Mouse (Mus musculus): ENCODE measurements at regions not wholly inside any gene's neighbourhood (a gene's known extent, or its start where the extent isn't known, plus 50 kb on each side); places are given as distances from the start of the nearest gene placed in this dataset.
A peak's percentile ranks its signal among the peaks of the same experiment; 100 is the strongest.

DNA sequence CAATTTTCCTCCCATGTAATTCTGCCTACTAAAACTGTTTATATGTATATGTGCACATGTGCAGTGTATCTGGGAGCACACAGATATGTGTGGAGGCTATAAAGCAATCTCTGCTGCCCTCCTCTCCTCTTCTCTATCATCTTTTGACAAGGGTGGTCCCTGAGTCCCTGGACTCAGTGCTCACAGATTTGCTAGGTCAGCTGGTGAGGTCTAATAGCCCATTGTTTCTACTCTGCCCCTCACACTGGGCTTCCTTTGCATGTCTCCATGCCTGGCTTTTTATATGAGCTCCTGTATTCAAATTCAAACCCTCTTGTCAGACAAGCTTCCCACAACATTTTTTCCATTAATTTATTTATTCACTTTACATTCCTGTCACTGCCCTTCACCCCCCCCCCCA is 786.9 kb downstream of the Tmem114 start:
- H3K4me3 ChIP-seq: no peak overlapping the region
- H3K36me3 ChIP-seq: no peaks in the 10 kb centered on the region
- ATAC-seq (ENCODE audit: low FRiP score, low read depth): no peak; the same call in 1 of the 2 replicates
- H3K9ac ChIP-seq (replicated peaks): no peak overlapping the region
- H3K9me3 ChIP-seq: no peaks in the 10 kb centered on the region
- no peak overlapping the region for H3K4me2 ChIP-seq (replicated peaks)
- no peaks in the 10 kb centered on the region for H3K27me3 ChIP-seq
- peaks cover 33% of the 10 kb centered on the region for H3K4me1 ChIP-seq
- 0 out of 2 replicates have a peak overlapping the region, but pooled peaks have one; percentile 36 for H3K27ac ChIP-seq (replicated peaks)

DNA sequence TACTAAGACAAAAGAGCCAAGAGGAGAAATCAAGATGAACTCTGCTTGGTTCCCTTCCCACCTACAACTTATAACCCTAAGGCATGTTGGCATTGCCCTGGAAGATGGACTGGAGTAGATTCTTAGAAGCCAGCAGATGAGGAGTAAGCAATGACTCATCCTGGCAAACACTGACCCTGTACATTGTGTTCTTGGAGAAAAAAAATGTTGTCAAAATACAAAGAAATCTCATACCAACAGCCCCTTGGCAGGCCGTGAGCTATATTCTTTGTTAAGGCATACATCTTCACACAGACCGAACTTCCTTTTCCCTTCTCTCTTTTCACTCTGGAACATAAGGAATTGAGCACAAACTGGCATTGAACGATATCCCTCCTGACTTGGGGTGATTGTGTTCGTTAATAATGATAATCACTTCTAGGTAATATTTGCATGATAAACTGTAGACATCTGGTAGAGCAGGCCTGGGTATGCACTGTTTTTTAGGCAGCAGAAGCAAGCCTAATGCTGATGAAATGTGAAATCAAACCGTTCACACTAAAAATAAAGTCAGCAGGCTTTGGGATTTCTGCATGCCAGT is 787.7 kb downstream of the Tmem114 start:
- peaks cover 40% of the 10 kb centered on the region for H3K4me1 ChIP-seq
- H3K27ac ChIP-seq (replicated peaks): peak overlapping the region; percentile 5
- H3K9me3 ChIP-seq: no peaks in the 10 kb centered on the region
- no peak overlapping the region for H3K4me2 ChIP-seq (replicated peaks)
- no peak overlapping the region for H3K9ac ChIP-seq (replicated peaks)
- H3K36me3 ChIP-seq: no peaks in the 10 kb centered on the region
- 41% methylated on average over 5 of the region's 5 CpGs for WGBS
- no peaks in the 10 kb centered on the region for H3K27me3 ChIP-seq
- H3K4me3 ChIP-seq: no peak overlapping the region
- no peak for ATAC-seq (ENCODE audit: low FRiP score, low read depth)

DNA sequence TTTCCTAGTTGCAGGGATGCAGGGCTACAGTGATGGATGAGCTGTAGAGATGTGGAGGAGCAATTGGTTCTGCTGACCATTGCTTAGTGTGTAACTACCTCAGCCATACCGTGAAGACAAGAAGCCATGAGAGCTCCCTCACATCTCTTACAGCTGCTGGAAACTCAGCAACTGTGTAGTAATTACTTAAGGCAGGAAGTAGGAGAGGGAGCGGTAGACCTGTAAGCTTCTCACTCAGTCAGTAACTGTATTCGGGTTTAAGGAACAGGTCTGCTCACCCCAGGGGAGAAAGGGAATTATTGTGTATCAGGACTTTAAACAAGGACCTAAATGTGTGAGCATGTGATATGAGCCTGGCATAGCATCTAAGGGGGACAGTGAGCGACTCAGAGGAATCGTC is 788.6 kb downstream of the Tmem114 start:
- no peak overlapping the region for H3K9ac ChIP-seq (replicated peaks)
- peaks cover 42% of the 10 kb centered on the region for H3K4me1 ChIP-seq
- no peaks in the 10 kb centered on the region for H3K36me3 ChIP-seq
- no peaks in the 10 kb centered on the region for H3K27me3 ChIP-seq
- 71% methylated on average over 5 of the region's 5 CpGs for WGBS
- H3K9me3 ChIP-seq: no peaks in the 10 kb centered on the region
- H3K27ac ChIP-seq (replicated peaks): no peak overlapping the region
- no peak overlapping the region for H3K4me2 ChIP-seq (replicated peaks)
- H3K4me3 ChIP-seq: no peak overlapping the region
- ATAC-seq (ENCODE audit: low FRiP score, low read depth): no peak

DNA sequence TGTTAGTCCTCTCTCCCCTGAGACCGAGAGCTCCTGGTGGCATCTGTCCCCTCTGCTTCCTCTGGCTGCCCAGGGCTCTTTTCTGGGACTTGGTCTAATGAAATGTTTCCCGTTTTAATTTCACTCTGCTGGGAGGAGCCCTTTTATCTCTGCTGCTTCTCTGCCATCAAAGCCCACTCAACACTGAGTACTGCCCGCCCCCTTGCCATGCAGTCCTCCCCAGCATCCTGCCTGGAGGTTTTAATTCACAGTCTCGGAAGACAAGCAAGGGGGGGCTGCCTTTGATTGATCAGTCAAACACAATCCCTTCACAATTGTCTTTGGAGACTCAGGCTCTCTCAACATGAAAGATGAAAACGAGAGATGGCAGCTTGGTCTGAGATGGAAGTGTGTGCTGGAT is 792.5 kb downstream of the Tmem114 start:
- Histone ChIP-seq H3K4me2 (replicated peaks) (no peak overlapping the region), H3K36me3 (no peaks in the 10 kb centered on the region), H3K9ac (replicated peaks) (no peak overlapping the region), H3K27me3 (no peaks in the 10 kb centered on the region), H3K4me1 (peaks cover 21% of the 10 kb centered on the region), H3K27ac (replicated peaks) (no peak overlapping the region), H3K4me3 (no peak overlapping the region), H3K9me3 (no peaks in the 10 kb centered on the region)
- peak; percentile 49; the same call in 1 of the 2 replicates for ATAC-seq (ENCODE audit: low FRiP score, low read depth)
- WGBS: 8% methylated on average over 5 of the region's 5 CpGs

DNA sequence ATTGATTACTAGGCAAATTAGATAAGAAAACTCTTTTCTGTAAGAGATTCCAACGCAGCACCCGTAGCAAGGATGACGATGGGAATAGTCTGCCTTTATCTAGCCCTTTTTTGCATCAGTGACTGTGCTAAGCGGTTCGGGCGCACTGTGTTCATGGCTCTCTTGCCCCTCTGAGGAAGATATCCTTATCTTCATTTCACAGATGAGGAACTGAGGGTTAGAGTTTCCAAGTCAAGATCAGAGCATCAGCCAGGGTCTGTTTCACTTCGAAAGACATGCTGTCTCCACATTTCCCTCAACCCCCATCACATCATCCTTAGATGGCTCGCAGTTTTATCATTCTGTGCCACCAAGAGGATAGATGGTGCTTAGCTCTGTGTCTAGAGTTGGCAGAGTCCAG is 796.6 kb downstream of the Tmem114 start:
- Histone ChIP-seq H3K9me3 (no peaks in the 10 kb centered on the region), H3K4me1 (peaks cover 9% of the 10 kb centered on the region), H3K4me2 (replicated peaks) (no peak overlapping the region), H3K27ac (replicated peaks) (no peak overlapping the region), H3K36me3 (no peaks in the 10 kb centered on the region), H3K4me3 (no peak overlapping the region), H3K9ac (replicated peaks) (no peak overlapping the region), H3K27me3 (no peaks in the 10 kb centered on the region)
- ATAC-seq (ENCODE audit: low FRiP score, low read depth): no peak
- WGBS: 80% methylated on average over 8 of the region's 8 CpGs

DNA sequence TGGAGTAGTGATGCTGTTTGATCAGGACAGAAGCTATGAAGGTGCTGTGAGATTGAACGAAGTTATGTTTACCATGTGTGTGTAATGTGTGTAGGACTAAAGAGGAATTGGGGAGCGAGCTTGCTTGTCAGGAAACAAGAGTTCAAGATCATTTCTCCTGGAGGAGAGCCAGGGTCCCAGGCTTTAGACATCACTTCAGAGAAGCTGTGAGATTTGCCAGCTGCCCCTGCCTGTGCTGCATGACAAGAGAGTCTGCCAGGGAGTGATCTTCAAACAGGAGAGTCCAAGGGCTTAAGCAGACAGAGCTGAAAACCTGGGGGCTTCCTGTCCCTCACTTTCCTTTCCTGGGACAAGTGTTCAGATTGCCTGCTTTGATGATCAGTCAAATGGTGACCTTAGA is 818.3 kb downstream of the Tmem114 start:
- Histone ChIP-seq H3K9me3 (no peaks in the 10 kb centered on the region), H3K4me1 (0 out of 2 replicates have a peak, but pooled peaks cover 3% of the 10 kb centered on the region), H3K4me3 (no peak overlapping the region), H3K27ac (replicated peaks) (no peak overlapping the region), H3K4me2 (replicated peaks) (no peak overlapping the region), H3K9ac (replicated peaks) (no peak overlapping the region), H3K36me3 (no peaks in the 10 kb centered on the region), H3K27me3 (no peaks in the 10 kb centered on the region)
- WGBS: 79% methylated on average over 2 of the region's 2 CpGs
- no peak for ATAC-seq (ENCODE audit: low FRiP score, low read depth)

DNA sequence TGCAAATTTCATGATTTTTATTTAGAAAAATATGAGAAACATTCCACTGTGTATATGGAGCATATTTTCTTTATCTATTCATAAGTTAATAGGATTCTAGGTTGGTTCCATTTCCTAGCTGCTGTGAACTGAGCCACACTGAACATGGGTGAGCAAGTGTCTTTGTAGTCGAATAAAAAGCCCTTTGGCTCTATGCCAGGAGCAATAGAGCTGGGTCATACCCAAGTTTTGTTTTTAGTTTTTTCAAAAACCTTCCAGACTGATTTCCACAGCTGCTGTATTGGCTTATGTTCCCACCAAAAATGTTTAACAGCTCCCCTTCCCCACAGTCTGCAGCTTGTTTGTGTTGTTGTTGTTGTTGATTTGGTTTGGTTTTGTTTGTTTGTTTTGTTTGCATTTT is 822.5 kb downstream of the Tmem114 start:
- H3K4me2 ChIP-seq (replicated peaks): no peak overlapping the region
- H3K27me3 ChIP-seq: no peaks in the 10 kb centered on the region
- 0 out of 2 replicates have a peak, but pooled peaks cover 3% of the 10 kb centered on the region for H3K4me1 ChIP-seq
- H3K9ac ChIP-seq (replicated peaks): no peak overlapping the region
- H3K27ac ChIP-seq (replicated peaks): no peak overlapping the region
- no peaks in the 10 kb centered on the region for H3K36me3 ChIP-seq
- 56% methylated on average over 1 of the region's 1 CpGs for WGBS
- H3K4me3 ChIP-seq: no peak overlapping the region
- H3K9me3 ChIP-seq: no peaks in the 10 kb centered on the region
- no peak for ATAC-seq (ENCODE audit: low FRiP score, low read depth)

DNA sequence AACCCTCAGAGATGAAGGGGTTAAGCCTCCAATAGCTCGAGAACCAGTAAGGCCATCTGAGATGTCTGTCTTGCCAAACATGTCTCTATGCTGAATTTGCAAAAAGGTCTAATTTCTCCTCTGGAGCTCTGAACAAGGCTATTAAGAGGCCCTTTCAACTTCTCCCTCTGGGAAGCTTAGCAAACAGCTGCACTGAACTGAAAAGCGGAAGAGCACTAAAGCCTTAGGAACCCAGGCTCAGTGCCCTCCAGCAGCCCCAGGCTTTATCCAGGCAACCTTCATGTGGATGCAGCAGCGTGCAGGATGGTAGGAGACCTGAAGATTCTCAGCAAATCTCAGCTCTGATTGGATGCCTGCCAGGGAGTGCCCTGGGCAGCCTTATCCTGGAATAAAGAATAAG is 850.1 kb downstream of the Tmem114 start:
- ATAC-seq (ENCODE audit: low FRiP score, low read depth): no peak
- H3K4me3 ChIP-seq: no peak overlapping the region
- H3K4me2 ChIP-seq (replicated peaks): no peak overlapping the region
- no peaks in the 10 kb centered on the region for H3K27me3 ChIP-seq
- WGBS: 44% methylated on average over 3 of the region's 3 CpGs
- H3K9ac ChIP-seq (replicated peaks): no peak overlapping the region
- no peaks in the 10 kb centered on the region for H3K36me3 ChIP-seq
- no peak overlapping the region for H3K27ac ChIP-seq (replicated peaks)
- H3K9me3 ChIP-seq: no peaks in the 10 kb centered on the region
- peaks cover 4% of the 10 kb centered on the region; the same call in 1 of the 2 replicates for H3K4me1 ChIP-seq

DNA sequence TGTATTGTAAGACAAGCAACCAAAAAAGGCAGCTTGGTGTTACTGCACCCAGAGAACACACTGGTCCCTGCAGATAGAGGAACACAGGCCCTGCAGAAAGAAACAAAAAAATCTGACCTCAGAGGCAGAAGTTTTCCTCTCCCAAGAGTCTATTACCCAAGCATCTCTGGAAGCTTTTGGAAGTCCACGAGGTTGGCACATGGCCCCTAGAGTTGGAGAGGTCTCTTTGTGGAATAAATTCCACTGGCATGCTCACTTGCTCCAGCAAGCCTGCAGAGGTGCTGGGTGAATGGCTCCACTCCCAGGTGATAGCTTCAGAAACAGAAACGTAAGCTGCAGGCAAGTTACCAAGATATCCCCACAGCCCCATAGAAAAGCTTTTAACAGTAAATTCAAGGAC is 864.1 kb downstream of the Tmem114 start:
- Histone ChIP-seq H3K27ac (replicated peaks) (no peak overlapping the region), H3K36me3 (no peaks in the 10 kb centered on the region), H3K4me1 (no peaks in the 10 kb centered on the region), H3K4me3 (no peak overlapping the region), H3K9ac (replicated peaks) (no peak overlapping the region), H3K27me3 (no peaks in the 10 kb centered on the region), H3K9me3 (no peaks in the 10 kb centered on the region), H3K4me2 (replicated peaks) (no peak overlapping the region)
- WGBS: 76% methylated on average over 2 of the region's 2 CpGs
- no peak for ATAC-seq (ENCODE audit: low FRiP score, low read depth)

DNA sequence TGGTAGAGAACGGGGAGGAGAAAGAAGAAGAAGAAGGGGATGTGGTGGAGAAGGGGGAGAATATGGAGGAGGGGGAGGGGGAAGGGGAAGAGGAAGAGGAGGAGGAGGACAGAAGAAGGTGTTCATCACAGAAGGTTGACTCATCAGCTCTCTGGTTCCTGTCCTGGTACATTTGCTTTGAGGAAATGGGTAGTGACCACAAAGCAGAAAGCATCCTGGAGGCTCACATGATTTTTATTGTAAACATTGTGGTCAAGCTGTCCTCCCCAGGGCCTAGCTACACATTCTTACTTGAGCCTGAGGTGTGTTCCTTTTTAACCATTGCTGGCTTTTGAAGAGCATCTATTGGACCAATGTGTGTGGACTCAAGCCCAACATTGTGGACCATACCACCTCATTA is 865.8 kb downstream of the Tmem114 start:
- no peak overlapping the region for H3K4me2 ChIP-seq (replicated peaks)
- no peaks in the 10 kb centered on the region for H3K27me3 ChIP-seq
- H3K36me3 ChIP-seq: no peaks in the 10 kb centered on the region
- H3K9ac ChIP-seq (replicated peaks): no peak overlapping the region
- no peaks in the 10 kb centered on the region for H3K4me1 ChIP-seq
- no peak overlapping the region for H3K4me3 ChIP-seq
- no peak for ATAC-seq (ENCODE audit: low FRiP score, low read depth)
- WGBS: 88% methylated on average over 1 of the region's 1 CpGs
- H3K9me3 ChIP-seq: no peaks in the 10 kb centered on the region
- H3K27ac ChIP-seq (replicated peaks): no peak overlapping the region

DNA sequence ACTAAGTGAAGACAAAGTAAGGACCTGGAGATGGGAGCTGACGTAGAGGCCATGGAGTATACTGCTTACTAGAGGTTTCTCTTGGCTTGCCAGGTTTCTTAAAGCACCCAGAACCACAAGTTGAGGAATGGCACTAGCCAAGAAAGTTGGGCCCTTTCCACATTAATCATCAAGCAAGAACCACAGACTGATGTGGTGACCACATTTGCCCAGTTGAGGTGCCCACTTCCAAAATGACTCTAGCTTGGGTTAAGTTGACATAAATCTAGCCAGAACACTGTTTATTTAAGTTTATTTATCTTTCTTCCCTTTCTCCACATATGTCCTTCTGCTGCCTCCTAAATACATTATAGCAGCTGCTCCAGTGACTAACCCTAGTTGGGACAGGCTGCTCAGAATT is 866.3 kb downstream of the Tmem114 start:
- Histone ChIP-seq H3K4me3 (no peak overlapping the region), H3K9me3 (no peaks in the 10 kb centered on the region), H3K9ac (replicated peaks) (no peak overlapping the region), H3K4me2 (replicated peaks) (no peak overlapping the region), H3K36me3 (no peaks in the 10 kb centered on the region), H3K27me3 (no peaks in the 10 kb centered on the region), H3K27ac (replicated peaks) (no peak overlapping the region), H3K4me1 (no peaks in the 10 kb centered on the region)
- WGBS: 90% methylated on average over 1 of the region's 1 CpGs
- ATAC-seq (ENCODE audit: low FRiP score, low read depth): no peak

DNA sequence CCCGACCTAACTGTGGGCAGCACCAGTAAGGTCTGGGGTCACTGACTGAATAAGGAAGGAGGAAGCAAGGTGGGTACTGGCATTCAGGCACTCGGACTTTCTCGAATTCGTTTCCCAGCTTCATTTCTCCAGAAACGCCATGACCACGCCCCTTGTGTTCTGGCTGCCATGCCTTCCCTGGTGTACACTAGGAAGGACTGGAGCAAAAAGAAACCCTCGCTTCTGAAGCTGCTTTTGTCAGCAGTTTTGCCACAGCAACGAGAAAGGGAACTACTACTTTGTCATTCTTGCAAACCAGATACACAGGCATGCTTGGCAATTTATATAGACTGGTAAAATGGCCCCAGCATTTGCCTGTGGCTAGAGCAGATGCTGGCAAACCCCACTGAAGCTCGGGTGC is 869.0 kb downstream of the Tmem114 start:
- Histone ChIP-seq H3K4me2 (replicated peaks) (no peak overlapping the region), H3K27ac (replicated peaks) (no peak overlapping the region), H3K9ac (replicated peaks) (no peak overlapping the region), H3K27me3 (no peaks in the 10 kb centered on the region), H3K9me3 (no peaks in the 10 kb centered on the region), H3K4me3 (no peak overlapping the region), H3K4me1 (no peaks in the 10 kb centered on the region), H3K36me3 (no peaks in the 10 kb centered on the region)
- 84% methylated on average over 9 of the region's 9 CpGs for WGBS
- no peak for ATAC-seq (ENCODE audit: low FRiP score, low read depth)

DNA sequence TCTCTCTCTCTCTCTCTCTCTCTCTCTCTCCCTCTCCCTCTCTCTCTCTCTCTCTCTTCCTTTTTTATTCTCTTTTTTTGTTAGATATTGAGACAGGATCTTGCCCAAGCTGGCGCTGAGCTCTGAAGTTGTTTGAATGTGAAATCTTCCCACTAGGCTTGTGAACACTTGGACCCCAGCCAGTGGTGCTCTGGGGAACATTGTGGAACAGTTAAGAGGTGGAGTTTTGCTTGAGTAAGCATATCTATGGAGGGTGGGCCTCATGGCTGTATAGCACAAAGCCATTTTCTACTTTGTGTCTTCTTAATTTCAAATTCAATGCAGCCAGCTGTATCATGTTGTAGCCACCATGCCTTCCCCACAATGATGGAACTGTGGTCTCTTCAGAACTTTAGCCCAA is 875.4 kb downstream of the Tmem114 start:
- H3K4me3 ChIP-seq: no peak overlapping the region
- H3K36me3 ChIP-seq: no peaks in the 10 kb centered on the region
- WGBS: 79% methylated on average over 1 of the region's 1 CpGs
- no peaks in the 10 kb centered on the region for H3K27me3 ChIP-seq
- H3K4me2 ChIP-seq (replicated peaks): no peak overlapping the region
- no peaks in the 10 kb centered on the region for H3K9me3 ChIP-seq
- no peak overlapping the region for H3K27ac ChIP-seq (replicated peaks)
- no peak for ATAC-seq (ENCODE audit: low FRiP score, low read depth)
- no peaks in the 10 kb centered on the region for H3K4me1 ChIP-seq
- no peak overlapping the region for H3K9ac ChIP-seq (replicated peaks)

Measured in midbrain, embryonic 12.5 days (tissue).